Mouse (Mus musculus): ENCODE measurements around the gene Rapgef4. TPM values are rescaled to one million over a fixed set of nuclear protein-coding genes. Genes with fewer than 3 reads are reported as not detected.
A peak's percentile ranks its signal among the peaks of the same experiment; 100 is the strongest.
"Not testable (repeated sequence)": the region's sequence is repeated elsewhere in the genome, so short reads cannot be mapped to it uniquely, and the experiment has no call there.

Rapgef4 gene
- total RNA-seq, 1 experiment from 2014 or later = 527 TPM

DNA sequence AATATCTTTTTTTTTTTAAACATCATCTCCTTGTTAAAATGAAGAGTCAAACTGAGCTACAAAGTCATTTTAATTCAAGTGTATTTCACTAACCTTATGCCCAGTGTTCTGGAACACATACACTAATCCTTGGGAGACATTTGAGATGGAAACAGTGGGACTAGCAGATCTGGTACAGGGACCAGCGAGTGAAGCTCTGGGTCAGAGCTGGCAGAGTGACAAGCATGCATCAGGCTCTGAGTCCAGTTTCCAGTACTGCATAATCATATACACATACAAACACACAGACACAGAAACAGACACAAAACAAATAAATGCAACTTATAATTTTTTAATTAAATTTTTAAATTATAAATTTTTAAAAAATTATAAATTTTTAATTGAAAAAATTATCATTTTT, 48.0 kb downstream of the Rapgef4 start:
- DNase-seq = no peak

DNA sequence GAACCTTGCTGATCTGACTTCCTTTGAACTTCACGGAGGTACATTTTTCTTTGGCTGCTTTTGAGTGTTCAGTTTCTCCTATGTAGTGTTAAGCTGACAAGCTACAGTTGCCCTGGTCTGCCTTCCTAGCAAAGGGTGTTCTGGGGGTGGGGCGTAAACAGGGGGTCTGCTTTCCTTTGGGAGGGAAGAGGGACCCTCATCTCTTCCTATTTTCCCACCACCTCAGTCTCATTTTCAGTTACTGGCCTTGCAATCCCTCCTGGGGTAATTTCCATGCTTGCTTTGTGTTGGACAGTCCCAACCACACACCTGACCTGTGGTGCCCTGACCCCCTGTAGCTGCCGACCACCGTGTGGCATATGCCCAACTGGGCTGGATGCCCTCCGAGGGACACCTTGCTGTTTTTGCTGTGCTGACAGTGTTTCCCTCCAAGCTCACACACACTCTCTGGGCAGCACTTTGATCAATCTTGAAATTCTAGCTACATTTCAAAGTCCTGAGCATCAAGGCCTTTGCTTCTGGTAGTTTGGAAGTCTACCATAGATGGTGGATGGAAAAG, 48.6 kb downstream of the Rapgef4 start:
- no peak for DNase-seq

DNA sequence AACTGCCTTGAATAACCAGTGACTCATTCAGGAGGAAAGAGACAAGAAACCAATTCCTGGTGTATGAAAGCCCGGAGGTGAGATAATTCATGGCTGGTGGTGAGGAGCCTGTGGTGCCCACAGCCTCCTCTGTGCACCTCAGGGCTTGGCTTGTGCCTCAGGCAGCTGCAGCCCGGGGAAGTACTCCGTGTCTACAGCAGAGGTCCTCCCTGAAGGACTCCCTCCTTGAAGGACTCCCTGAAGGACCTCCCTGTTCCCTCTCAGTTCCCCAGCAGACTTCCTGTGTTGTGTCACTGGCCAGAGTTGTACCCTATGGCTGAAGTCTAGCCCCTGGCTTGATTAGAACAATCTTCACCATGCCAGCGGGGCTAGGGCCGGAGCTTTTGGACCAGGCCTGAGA, 50.7 kb downstream of the Rapgef4 start:
- DNase-seq = no peak

DNA sequence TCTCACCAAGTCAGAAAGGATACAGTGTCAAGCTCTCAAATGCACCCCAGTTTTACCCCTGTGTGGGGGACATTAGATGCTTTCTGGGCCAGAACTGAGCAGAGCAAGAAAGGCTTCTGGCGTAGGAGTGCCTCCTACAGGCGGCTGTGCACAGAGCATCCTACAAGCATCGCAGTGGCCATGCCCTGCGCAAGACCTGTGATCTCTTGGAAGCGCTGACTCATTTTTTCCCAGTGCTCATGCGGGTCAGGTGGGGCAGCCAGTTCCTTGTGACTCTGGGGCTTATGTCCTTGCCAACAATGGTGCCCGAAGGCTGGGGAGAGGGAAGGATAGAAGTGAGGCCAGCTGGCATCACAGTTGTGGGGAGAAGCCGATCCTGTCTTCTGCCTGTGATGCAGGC, 54.6 kb downstream of the Rapgef4 start:
- peak; percentile 74 for DNase-seq

DNA sequence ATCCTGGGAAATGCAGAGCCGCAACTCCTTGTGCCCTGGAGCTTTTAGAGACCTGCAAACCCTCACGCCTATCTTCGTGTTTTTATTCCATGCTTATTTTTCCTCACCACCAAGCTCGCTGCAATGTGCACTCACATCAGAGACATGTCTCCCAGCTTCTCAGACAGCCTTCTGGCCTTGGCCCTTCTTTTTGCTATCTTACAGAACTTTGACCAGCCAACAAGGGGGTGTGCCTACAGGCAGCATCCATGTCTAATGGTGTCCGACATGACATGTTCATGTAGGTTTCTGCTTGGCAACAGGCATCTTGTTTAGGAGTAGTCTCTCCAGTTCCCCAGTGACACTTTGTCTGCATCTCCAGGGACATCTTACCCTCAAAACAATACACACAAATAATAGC, 56.3 kb downstream of the Rapgef4 start:
- DNase-seq = no peak

DNA sequence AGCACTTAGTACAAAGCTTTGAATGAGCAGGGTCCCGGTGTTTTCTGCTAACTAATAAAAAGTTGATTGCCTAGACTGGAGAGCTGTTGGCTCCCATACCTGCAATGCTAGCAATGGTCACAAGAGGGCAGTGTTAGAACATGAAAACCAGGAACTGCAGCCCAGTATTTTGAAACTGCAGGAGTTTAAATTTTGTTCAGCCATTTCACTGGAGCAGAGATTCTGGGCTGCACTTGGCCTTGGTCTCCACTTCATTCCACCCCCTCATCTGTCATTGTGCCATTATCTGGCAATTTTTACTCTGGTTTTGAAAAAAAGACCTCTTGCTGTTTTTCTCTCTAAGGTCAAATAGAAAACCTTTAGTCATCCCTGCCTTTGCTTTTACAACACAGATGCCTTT, 57.2 kb downstream of the Rapgef4 start:
- peak; percentile 79 for DNase-seq

DNA sequence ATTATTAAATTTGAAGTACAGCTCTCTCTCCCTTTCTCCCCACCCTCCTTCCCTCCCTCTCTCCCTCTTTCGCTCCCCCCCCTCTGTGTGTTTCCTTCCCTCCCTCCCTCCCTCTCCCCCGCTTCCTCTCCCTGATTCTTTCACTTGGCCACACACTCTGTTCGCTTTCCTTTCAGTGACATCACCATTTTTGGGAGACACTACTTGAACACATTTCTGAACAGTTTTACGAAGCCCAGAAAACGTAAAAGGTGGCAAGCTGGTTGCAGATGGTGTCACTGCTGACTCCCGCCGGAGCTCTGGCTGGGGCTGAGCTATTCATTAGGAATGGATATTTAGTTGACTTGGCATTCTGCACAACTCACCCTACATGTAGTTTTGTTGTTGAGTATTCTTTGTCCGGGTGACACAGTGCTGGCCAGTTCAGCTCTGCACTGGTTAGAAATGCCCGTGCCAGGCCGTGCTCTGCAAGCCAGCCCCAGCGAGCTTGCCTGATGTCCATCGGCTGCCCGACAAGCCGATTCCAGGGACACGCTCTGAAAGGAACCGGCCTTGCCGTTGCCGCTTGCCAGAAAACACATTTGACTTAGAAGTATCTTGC, 57.7 kb downstream of the Rapgef4 start:
- peak; percentile 60 for DNase-seq

DNA sequence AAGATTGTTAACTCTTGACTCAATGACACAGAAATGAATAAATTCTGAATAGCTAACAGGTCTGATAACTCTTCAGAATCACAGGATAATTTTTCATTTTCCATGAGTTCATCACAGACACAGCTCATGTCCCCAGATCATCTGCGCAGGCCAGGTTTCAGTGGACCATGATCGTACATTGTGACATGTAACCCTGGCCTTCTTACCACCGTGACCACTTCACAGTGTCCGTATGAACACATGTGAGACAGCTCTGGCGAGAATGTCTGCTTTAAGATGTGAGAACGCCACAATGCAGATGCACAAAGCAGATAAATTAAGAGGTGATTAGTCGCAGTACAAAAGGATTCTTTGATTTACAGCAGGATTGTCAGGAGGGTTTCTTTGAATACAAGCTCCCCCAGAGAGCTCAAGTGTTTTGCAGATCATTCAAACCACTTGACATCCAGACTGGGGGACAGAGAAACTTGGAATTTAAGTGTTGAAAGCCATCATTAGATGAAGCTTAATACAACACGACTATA, 58.5 kb downstream of the Rapgef4 start:
- no peak for DNase-seq

DNA sequence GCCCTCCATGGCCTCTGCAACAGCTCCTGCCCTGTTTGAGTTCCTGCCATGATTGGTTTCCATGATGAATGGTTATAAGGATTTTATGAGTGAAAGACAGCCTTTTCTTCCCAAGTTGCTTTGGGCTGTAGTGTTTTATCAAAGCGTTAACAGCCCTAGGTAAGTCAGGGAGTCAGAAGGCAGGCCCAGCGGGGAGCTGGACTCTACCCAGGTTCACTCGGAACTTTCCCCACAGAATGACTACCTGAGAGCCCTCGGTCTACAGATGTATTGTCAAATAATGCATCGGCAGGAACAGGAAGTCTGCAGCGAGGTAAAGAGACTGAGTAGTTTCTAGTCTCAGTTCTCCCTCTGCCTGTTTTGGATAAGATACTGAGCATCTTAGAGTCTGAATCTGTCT, 60.0 kb downstream of the Rapgef4 start:
- no peak for DNase-seq

DNA sequence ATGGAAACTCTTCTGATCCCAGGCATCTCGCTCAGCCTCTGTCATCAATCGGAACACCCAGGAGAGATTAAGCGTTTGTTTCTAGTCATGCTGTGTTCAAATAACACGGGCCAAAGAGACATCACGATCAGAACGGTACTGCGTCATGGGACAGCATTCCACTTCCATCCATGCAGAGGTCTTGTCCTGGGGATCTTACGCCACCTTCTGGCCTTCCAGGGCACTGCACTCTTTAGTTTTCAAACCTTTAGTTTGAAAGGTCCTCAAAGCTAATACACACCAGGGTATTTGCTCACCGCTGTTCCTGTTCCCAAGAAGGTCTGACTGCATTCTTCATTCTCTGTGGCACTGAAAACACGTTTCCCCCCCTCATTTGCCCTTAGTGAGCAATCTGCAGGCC, 61.1 kb downstream of the Rapgef4 start:
- no peak for DNase-seq

DNA sequence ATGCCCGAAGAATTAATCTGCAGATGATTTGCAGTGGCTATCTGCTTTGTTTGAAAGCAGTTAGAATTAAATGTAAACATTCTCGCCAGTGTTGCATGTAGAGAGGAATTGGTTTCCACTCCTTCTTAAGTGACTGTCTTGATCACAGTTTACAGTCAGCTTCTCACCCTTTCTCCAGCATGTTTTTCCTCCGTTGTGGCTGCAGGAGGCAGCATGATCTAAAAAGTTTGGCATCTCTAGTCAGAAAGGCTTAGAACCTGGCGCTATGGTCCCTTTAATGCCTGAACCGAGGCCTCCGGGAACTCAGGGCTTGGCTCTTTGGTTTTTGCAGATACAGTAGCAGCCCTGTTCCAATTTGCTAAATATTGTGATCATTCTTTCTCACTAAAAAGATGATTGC, 63.2 kb downstream of the Rapgef4 start:
- no peak for DNase-seq

DNA sequence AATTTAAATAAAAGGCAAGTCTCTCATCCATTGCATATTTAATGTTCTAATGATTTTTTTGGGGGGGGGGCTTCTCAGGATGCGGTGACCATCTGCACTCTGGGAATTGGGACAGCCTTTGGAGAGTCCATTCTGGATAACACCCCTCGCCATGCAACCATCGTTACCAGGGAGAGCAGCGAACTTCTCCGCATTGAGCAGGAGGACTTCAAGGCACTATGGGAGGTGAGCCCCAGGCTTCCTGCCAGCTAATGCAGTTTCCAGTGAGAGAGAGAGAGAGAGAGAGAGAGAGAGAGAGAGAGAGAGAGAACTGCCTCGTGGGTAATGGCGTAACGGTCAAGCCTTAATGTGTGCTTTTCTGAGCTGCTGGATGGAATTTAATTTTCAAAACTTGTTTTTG, 64.0 kb downstream of the Rapgef4 start:
- no peak for DNase-seq

DNA sequence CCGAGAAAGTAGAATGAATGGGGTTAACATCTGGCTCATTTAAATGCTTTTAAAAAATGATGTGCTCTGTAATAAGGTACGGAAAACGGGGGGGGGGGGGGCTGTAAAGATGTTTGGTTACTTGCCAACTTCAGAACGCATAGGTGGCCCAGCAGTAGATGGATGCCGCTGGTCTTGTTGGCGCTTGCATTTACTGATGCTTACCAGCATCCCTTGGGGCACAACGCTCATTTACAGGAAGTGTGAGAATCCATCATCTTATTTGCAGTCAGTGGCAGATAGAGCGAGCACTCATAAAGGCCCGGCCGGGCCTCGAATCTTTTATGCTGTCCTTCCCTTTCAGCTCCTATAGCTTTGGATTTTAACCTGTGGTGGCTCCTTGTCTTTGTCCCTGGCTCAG, 64.6 kb downstream of the Rapgef4 start:
- no peak for DNase-seq

DNA sequence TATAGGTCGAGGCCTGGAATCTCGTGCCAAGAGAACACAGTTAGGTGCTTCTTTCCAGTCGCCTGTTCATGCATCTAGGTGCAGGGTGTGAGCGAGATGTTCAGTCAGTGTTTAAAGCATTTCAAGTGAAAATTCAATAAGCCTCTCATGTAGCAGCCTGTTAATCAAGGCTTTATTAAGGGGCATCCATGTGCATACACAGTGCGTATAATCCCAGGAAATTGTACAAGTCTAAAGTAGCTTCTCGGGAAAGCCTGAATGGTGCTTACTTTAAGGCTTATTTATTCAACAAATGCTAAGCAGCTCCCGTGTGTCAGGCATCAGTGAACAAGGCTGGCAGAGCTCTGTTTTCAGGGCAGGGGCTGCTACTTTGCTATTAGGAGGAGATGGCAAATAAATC, 69.4 kb downstream of the Rapgef4 start:
- DNase-seq = no peak

DNA sequence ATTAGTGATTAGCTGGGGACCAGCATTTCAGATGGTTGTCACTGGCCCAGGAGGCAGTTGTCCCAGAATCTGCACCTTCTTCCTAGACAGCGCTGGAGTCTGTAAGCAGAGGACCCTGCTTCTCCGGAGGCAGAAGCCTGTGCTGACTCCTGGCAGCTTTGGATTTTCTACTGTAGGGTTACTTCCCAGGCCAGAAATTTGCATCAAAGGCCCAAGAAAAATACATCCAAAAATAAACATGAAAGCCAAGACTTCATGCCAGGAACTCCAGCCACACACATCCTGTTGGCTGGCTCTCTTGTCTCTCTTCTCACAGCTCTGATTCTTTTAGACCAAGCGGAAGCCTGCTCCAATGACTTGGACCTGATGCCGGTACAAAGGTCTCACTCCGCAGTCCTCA, 73.2 kb downstream of the Rapgef4 start:
- no peak for DNase-seq

DNA sequence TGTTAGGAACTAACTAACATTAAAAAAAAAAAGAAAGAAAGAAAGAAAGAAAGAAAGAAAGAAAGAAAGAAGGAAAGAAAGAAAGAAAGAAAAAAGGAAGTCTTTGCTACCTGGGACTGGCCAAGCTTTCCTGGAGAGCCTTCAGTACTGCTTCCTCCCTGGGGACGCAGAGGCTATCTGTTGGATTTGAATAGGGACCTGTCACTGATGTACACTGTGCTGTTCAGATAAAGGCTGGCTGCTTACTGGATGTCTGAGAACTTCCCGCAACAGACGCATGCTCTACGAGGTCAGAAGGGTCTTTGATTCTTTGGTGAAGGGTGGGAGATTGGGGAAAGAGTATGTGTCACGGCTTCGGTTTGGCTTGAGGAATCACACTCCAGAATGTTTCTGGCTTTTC, 73.7 kb downstream of the Rapgef4 start:
- DNase-seq = no peak

DNA sequence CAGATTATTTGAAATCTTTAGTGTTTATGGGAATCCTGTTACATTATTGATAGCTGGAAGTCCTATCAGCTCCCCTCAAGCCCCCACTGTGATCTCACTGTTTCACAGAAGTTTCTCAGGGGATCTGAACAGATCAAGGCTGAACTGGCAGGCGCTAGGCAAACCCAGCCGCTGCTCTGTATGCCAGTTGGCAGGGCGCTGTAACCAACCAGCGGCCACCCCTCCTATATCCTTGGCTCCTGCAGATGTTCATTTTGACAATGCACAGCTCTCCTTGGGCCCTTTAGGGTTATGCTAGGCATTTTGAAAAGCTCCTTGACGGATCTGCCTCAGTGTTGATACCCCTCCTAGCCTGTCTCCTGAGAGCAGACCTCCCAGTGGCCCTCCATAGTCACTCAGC, 74.4 kb downstream of the Rapgef4 start:
- peak; percentile 43 for DNase-seq

DNA sequence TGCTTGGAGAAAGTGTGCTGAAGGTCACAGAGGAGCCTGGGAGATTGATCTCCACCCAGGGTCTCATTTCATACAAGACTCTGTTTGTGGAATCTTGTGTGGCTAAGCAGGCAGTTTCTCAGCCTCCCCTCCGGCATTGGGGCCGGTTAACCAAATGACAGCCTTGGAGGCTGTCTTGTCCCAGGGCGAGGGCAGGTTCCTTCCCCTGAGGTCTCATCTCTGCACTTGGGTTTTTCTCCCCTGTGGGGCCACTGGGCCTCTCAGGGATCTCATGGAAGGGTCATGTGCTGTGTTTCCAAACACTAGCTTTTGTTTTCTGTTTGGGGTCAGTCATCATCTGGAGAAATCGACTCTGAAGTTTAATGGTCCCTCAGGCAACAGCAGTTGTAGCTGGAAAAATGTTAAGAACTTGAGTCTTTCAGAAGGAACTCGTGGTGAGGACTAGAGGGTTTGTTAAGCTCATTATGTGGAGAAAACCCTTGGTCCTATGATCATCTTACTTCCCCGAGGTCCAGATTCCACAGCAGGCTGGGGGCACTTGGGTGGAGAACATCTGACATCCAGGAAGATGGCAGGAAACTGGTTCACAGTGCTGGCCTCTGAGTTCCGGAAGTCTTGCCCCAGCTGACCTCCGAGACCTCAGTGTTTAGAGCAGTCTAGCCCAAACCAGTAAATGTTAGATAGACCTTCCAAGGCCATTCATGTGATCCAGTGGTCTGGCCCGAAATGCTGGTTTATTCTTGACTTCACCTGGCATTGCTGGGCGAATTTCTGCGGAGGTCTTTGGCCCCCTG, 75.2 kb downstream of the Rapgef4 start:
- no peak for DNase-seq

DNA sequence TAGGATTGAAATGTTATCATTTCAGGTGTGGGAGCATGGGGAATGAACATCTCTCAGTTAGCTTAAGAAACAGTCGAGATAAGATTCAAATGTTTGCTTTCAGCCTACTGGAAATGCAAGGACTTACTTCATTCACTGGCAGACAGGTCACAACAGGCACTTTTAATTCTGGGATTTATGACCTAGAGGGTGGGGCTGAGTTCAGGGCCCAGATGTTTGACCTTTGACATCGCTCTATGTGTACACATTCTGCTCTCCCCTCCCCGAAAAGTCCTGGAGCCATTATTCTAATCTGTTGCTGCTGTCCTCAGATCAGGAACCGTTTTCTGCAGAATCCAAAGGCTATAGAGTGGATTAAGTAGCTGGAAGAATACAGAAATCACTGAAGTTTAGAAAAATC, 81.9 kb downstream of the Rapgef4 start:
- DNase-seq = no peak

DNA sequence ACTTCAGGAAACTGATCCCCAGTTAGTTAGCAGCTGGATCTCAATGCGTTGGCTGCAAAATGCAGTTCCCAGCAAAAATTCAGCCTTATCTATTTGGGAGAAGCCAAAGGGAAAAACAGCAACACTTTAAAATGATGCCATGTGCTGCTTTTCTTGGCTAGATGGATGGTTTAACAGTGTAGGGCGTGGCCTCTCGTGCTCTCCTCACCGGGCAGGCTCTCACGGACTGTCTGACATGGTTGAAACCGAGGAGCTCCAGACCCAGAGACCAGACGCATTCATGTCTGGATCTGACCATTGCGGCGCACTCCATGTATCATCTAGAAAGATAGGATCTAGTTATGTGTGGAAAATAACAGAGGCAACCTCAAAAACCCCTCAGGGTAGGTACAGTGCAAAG, 87.5 kb downstream of the Rapgef4 start:
- no peak for DNase-seq

DNA sequence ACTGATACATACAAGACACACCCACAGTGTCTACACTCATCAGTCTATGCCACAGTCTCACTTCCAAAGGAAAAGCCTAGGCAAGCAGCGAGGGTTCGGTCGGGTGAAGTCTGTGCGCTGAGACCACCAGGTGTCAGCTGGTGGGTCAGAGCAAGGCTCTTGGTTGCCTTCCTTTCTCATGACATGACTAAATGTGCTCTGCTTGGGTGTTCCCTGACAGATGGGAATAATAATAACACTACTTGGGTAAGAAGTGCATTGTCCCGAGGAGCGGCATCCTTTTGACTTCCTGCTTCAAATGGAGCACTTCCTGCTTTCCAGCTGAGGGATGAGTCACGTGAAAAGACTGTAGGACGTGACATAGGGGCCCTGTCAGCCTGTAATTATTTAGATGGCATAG, 89.0 kb downstream of the Rapgef4 start:
- DNase-seq = no peak

DNA sequence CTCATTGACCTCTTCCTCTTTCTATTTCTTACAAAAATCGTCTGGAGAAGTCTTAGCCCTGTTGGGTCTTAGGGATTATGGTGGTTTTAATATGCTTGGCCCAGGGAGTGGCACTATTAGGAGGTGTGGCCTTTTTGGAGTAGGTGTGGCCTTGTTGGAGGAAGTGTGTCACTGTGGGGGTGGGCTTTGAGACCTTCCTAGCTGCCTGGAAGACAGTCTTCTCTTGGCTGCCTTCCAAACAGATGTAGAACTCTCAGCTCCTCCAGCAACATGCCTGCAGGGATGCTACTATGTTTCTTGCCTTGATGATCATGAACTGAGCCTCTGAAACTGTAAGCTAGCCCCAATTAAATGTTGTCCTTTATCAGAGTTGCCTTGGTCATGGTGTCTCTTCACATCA, 92.1 kb downstream of the Rapgef4 start:
- not testable (repeated sequence) for DNase-seq

DNA sequence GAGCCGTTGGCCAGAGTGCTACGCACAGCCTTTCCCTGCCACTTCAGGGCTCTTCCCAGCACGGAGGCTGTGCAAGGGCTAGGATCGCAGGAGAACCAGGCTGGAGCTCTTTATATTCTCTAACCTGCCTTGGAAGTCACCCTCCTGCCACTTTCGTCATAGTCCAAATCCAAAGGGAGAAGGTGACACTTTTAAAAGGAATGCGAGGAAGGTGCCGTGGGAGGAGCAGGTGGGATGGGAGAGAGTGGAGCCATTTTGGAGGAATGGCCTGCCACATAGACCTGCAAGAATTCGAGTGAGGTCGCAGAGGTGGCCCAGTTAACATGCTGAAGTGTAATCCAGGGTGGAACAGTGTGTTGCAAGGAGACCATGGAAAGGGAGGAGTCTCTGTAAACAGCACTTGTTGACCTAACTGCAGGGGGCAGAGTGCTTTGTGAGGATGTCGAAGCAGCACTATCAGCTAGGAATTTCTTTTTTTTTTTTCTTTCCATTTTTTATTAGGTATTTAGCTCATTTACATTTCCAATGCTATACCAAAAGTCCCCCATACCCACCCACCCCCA, 94.0 kb downstream of the Rapgef4 start:
- no peak for DNase-seq

Measured in adrenal gland, postnatal 25 days (tissue).